Mouse (Mus musculus) layer of hippocampus, adult 18-20 months (tissue): Measurements from ENCODE around the gene Dnah14. TPM values are rescaled to one million over a fixed set of nuclear protein-coding genes. Genes with fewer than 3 reads are reported as not detected.
A peak's percentile ranks its signal among the peaks of the same experiment; 100 is the strongest.

Experiments used
- DNase-seq, 2 experiments: peaks; one replicate each; pipeline ENCODE4 v3.0.0; 2022; ENCODE audit warnings: low spot score in 2 of 2
- total RNA-seq, 2 experiments: library from RNA; stranded (reverse); gene quantifications; 2 replicates each; pipeline ENCODE4 v1.2.3; 2021

Dnah14 gene
- total RNA-seq, 2 experiments from 2014 or later = 0.77 to 2.3 TPM

- peak in 1 of 2 experiments; percentile 11 for DNase-seq
Observed at GRCm38 (mm10) chr1:181589116-181589515, 12.8 kb downstream of the Dnah14 start.

DNA sequence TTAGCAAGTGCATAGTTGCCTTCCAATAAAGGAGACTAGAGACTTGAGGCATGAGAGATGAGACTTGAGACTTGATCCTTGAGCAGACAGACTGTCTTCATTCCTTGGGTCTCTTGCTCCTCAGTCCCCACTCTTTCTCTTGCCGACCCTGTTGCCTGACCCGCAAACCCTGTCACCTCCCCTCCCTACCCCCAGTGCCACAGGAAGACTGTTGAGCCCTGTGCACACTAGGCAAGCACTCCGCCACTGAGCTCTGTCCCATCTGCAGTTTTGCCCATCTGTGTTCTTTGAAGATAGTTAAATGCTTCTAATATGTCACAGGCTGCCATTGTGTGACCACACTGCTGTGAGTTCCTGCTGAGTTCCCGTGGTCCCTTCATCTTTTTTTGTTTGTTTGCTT is 23.0 kb downstream of the Dnah14 start:
- no peak for DNase-seq

GRCm38 (mm10) chr1:181611118-181611517 is 34.8 kb downstream of the Dnah14 start:
- no peak for DNase-seq

DNA sequence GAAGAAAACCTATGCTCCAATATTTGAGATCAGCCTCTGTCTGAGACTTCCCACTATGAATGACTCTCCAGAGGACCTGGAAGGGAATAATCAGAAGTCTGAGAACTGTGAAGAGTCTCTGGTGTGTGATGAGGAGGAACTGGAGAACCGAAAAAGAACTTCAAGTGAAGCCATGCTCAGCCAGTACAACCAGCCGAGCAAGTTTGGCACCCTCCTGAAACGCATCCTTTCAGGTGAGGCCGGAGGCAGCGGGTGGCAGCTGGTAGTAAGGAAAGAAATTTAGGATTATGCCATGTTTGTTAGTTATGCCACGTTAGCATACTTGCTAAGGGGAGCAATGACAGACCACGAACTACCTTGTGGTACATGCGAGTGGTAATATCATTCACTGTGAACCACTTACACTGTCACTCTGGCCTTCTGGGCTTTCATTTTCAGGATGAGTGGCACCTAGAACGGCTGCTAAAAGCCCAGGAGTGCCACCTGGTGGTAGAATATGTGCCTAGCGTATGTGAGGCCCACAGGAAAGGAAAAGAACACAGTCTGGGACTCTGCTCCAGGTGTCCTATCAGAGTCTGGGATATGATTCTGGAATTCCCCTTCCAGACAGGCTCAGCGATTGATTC is 39.6 kb downstream of the Dnah14 start:
- peak; percentile 47 to 91 for DNase-seq

- no peak for DNase-seq
Observed at GRCm38 (mm10) chr1:181617332-181617731, 41.0 kb downstream of the Dnah14 start.

- DNase-seq = no peak
Observed at GRCm38 (mm10) chr1:181623149-181623680, 46.9 kb downstream of the Dnah14 start.

GRCm38 (mm10) chr1:181624876-181625275 is 48.5 kb downstream of the Dnah14 start:
- DNase-seq = peak in 1 of 2 experiments; percentile 44

DNA sequence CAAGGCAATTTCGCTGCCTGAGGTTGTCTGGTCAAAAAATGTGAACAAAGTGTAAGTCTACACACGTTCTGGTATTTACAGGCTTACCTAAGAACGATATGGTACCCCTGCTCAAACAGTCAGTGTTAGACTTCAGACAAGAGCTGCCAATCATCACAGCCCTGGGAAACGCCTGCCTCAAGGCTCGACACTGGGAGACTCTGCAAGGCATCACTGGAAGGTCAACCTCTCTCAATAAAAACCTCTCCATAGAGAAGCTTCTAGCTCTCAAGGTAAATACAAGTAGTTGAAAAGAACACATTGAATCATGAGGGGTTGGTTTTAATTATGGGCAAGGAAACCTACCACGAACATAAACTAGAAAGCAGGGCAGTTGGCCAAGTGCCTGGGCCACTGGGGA is 51.9 kb downstream of the Dnah14 start:
- no peak for DNase-seq

GRCm38 (mm10) chr1:181631371-181631770 is 55.0 kb downstream of the Dnah14 start:
- no peak for DNase-seq

DNA sequence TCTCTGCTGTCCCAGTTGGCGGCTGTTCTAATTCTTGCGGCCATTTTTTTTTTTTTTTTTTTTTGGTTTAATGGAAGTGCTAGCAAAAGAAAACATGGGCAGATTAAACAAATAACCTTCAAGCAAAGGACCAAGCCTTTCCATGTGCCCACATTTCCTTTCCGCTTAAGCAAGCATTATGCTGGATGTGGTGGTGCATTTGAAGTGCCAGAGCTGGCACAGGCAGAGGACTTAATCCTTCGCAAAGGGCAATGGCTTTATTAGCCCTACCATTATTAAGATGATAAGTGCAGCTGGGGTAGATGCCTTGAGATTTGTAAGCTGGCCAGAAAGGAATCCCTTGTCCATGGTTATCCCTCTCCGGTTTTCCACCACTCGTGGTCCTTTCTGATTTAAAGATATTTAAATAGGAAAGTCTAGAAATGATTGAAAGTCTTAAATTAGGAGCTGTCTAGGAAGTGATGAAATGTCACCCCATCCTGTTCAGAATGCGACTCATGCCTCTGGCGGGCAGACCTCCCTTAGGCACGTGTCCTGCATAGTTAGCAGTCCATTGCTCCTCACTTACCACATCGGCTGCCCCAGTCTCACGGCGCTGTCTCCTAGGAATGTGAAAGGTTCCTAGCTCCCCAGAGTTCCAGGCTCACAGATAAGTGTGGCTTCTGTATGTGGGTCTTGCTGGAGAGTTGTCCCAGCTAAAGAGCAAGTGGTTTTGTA is 61.8 kb downstream of the Dnah14 start:
- DNase-seq = peak in 1 of 2 experiments; percentile 19

GRCm38 (mm10) chr1:181640383-181640782 is 64.0 kb downstream of the Dnah14 start:
- DNase-seq = no peak

- no peak for DNase-seq
Observed at GRCm38 (mm10) chr1:181647467-181647866, 71.1 kb downstream of the Dnah14 start.

DNA sequence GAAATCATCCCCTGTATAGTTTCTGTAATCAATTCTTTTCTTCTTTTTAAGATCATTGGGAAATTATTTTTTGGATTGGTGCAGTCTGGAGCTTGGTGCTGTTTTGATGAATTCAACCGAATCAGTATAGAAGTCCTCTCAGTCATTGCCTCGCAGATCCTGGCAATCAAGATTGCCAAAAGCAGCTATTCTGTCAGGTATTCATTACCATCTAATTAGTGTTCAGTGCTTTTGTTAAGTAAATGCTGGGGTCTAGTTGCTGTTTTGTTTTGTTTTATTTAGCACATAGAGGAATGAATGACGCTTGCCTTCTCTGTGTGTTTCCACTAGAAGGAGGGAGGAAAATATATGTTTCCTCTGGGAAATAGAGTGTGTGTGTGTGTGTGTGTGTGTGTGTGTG is 77.1 kb downstream of the Dnah14 start:
- no peak for DNase-seq

DNA sequence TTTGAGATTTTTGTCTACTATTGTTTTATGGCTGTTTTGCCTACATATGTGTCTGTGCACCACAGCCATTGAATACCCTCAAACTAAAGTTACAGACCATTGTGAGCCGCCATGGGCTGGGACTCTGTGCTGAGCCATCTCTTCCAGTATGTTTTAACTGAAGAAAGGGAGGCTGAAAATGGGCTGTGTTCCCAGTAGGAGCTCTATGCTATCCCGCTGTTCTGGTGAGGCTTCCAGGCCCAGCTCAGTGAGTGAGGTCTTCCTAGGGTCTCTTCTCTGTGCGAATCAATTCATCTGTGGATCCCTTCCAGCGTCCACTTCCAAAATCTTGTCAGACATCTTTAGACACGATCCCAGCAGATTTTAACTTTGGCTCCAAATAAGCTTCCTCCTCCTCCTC is 80.1 kb downstream of the Dnah14 start:
- DNase-seq = peak in 1 of 2 experiments; percentile 42

GRCm38 (mm10) chr1:181666801-181667200 is 90.4 kb downstream of the Dnah14 start:
- DNase-seq = no peak

DNA sequence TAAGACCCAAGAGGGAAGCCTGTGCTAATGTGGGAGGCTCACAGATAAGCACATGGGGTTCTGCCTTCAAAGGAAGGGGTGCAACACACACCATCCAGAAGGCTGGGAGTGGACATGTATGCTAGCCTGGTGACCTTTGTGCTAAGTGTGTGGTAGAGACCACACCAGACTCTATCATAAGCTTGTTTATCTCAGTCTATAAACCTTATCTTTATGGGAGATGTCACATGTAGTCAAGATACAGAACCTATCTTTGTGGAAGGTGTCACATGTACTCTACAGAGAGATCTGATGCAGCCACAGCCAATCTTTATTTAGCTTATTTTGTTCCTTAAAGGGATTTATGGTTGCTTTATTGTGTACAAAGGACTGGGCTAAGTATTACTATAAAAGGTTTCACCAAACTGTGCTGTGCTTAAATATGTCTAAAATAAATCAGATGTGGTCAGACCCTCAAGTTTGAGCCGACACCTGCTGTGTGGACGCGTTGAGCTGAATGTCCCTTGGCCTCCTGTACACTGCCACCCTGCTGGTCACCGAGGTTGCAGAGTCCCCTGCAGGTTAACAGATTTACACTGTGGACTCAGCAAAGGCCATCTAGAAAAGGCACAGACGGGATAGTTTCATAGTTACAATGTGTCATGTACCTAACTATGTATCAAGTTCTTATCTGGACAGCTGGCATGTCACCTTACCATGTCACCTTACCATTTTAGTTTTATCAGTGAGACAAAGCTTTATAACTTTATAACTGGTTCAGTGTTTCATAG is 118.6 kb downstream of the Dnah14 start:
- DNase-seq = no peak

DNA sequence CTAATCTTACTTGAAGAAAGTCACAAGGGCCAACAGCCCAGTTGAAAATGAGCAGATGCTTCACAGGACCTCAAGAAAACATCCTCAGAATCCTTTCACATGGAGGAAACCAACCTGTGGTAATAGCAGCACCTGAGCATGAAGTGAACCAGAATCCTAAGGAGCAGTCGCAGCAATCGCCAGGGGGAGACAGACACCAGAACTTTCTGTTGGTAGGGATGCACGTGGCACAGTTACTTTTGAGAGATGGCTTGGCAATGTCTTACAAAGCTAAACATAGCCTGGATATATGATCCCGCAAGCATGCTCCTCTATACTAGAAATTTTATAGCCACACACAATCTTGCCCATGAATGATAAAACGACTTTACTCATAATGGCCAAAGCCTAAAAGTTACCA is 152.3 kb downstream of the Dnah14 start:
- DNase-seq = peak in 1 of 2 experiments; percentile 24

DNA sequence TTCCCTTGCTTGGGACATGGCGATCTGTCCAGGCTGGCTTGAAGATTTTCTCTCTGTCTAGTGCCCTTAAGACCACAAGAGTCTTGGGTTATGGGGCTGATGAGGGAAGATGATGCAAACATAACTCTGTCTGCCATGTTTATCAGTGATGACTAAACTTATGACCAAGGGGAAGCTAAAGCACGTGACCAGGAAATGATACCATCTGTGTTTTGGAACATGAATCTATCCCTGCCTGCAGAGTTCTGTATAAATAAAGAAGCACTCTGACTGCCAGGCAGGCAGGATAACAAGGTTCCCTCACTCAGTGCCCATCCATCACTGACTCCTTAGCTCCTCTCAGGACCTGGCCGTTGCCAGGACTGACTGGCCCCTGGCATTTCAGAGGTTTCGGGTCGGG is 157.2 kb downstream of the Dnah14 start:
- DNase-seq = no peak

- DNase-seq = no peak
Observed at GRCm38 (mm10) chr1:181740259-181740658, 163.9 kb downstream of the Dnah14 start.

DNA sequence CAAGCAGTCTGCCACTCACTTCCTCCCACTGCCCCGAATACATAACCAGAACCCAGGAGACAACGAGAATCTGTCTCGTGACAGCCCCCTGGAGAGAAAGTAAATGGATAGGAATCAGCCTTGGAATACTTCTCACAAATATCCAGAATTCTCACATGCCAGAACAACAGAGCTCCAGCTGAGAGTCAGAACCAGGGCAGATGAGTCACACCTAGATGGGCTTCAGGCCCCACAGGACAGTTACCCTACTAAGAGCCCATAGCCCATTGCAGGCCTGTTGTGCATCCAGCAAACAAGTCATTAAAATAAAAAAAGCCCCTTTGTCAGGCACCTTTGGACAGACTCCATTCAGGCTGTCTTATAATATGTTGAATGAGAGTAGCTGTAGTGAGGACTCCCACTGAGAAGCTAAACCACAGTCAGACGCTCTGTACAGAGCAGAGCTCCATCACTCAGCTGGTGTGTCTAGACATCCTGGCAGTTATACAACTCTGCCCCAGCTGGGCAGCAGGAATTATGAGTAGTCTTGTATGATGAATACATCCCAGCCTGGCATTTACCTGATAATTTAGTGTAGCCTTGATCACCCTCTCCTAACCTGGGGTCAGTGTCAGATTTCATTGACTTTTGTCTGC is 166.0 kb downstream of the Dnah14 start:
- no peak for DNase-seq

GRCm38 (mm10) chr1:181769392-181769791 is 193.0 kb downstream of the Dnah14 start:
- no peak for DNase-seq
